Mouse (Mus musculus) mouse embryonic stem cell (cell line): ENCODE results near the gene Kctd10.

ENCODE experiments used
- in situ Hi-C, 2 experiments: fragments of 300-500 bp; cut with MboI; formaldehyde crosslinking; loops; 1 replicate in 1 of 2; 3 replicates in 1 of 2; pipeline ENCODE4 v1.14.3; 2019 to 2020; ENCODE audit warnings: low sequenced_read_pairs in 2 of 2, low pct_unique_long_range_greater_than_20kb in 1 of 2, mixed read lengths in 1 of 2; ENCODE audit not compliant: unreplicated experiment in 1 of 2

Kctd10 gene

GRCm38 (mm10) chr5:114359586-114359985, 20.7 kb downstream of the Kctd10 start:
- in situ Hi-C loops = no loop called here

- in situ Hi-C loops = no loop called here
Observed at GRCm38 (mm10) chr5:114358833-114359232, 21.5 kb downstream of the Kctd10 start.

GRCm38 (mm10) chr5:114356936-114357751, 23.2 kb downstream of the Kctd10 start:
- in situ Hi-C loops = no loop called here

- in situ Hi-C loops = no loop called here
Observed at GRCm38 (mm10) chr5:114356250-114356935, 23.9 kb downstream of the Kctd10 start.

GRCm38 (mm10) chr5:114351490-114351889, 28.8 kb downstream of the Kctd10 start:
- in situ Hi-C loops = no loop called here

- in situ Hi-C loops = no loop called here
Observed at GRCm38 (mm10) chr5:114347005-114347404, 33.3 kb downstream of the Kctd10 start.

- in situ Hi-C loops = no loop called here
Observed at GRCm38 (mm10) chr5:114345538-114345937, 34.8 kb downstream of the Kctd10 start.

- in situ Hi-C loops = no loop called here
Observed at GRCm38 (mm10) chr5:114343612-114344011, 36.7 kb downstream of the Kctd10 start.

- in situ Hi-C loops = no loop called here
Observed at GRCm38 (mm10) chr5:114342996-114343395, 37.3 kb downstream of the Kctd10 start.

GRCm38 (mm10) chr5:114323791-114324507, 56.4 kb downstream of the Kctd10 start:
- in situ Hi-C loops = no loop called here

GRCm38 (mm10) chr5:114323105-114323790, 57.1 kb downstream of the Kctd10 start:
- in situ Hi-C loops = no loop called here
